24 mouse cellular contexts compared by ENCODE assay signal in genomic region chr5:17141555-17141954, GRCm38 (mm10).
DNase-seq lines count a peak whose midpoint lies in the region; ATAC-seq and TF ChIP-seq lines count a peak whose summit lies in the region.
"Had no signal": no experiment of that assay in that cellular context is flagged by ENCODE, and none has a peak within 500 bp of the region (broad histone marks: within the 10 kb centered on the region; RNA-seq: fewer than 3 reads in every experiment).

No protein-coding gene starts in this region.

- ATAC-seq in Patski: peak; percentile 51
- peak; percentile 96 for ATAC-seq in intestine, postnatal 0 days
- ATAC-seq in kidney, embryonic 14.5 days (ENCODE audit: low FRiP score, low TSS enrichment): peak; percentile 64; the same call in 1 of the 2 replicates
- ATAC-seq in CD4-positive, CD25-positive, alpha-beta regulatory T cell, adult 4 months: no peak
- ATAC-seq: forebrain, postnatal 0 days had no signal

- no peak overlapping the region for H3K4me2 ChIP-seq in intestine, postnatal 0 days (replicated peaks; ENCODE audit: low read depth)
- H3K4me2 ChIP-seq in kidney, embryonic 14.5 days (replicated peaks; ENCODE audit: low read depth, low read length): no peak overlapping the region
- H3K4me2 ChIP-seq: heart, embryonic 13.5 days; hindbrain, embryonic 12.5 days; midbrain, embryonic 12.5 days had no signal

- H3K36me3 ChIP-seq in intestine, postnatal 0 days (ENCODE audit: control insufficient read depth, insufficient read depth): no peaks in the 10 kb centered on the region
- no peaks in the 10 kb centered on the region for H3K36me3 ChIP-seq in kidney, embryonic 14.5 days (ENCODE audit: control insufficient read depth, insufficient read depth, low read length)
- H3K36me3 ChIP-seq: forebrain, embryonic 10.5 days; G1E; heart, embryonic 13.5 days; hindbrain, embryonic 12.5 days; midbrain, embryonic 12.5 days had no signal

- no peaks in the 10 kb centered on the region for H3K27me3 ChIP-seq in Patski
- no peaks in the 10 kb centered on the region for H3K27me3 ChIP-seq in intestine, postnatal 0 days (replicated peaks; ENCODE audit: control insufficient read depth, insufficient read depth, low read length)
- no peaks in the 10 kb centered on the region for H3K27me3 ChIP-seq in kidney, embryonic 14.5 days (ENCODE audit: control insufficient read depth, insufficient read depth, low read length)
- H3K27me3 ChIP-seq: CH12.LX; heart, embryonic 13.5 days; hindbrain, embryonic 12.5 days; midbrain, embryonic 12.5 days had no signal

- TF ChIP-seq CTCF in Patski (IDR thresholded peaks at IDR 0.05): no peak
- no peak for TF ChIP-seq CTCF in intestine, postnatal 0 days (IDR thresholded peaks at IDR 0.05; ENCODE audit: low read depth)

- CTCF ChIA-PET in Patski (lab: Charles Lee): interaction anchor here (1.5 kb wide), 1 partner anchor 155 kb away, joined by 3 read pairs; no protein-coding TSS in a partner anchor

- POLR2A ChIA-PET in Patski (lab: Charles Lee): no interaction called here

- no peak overlapping the region for H3K9ac ChIP-seq in intestine, postnatal 0 days (ENCODE audit: low read depth, low read length)
- no peak overlapping the region for H3K9ac ChIP-seq in kidney, embryonic 14.5 days (ENCODE audit: low read depth, low read length)
- H3K9ac ChIP-seq: forebrain, postnatal 0 days; heart, embryonic 13.5 days; hindbrain, embryonic 12.5 days; midbrain, embryonic 12.5 days had no signal

- H3K4me1 ChIP-seq in intestine, postnatal 0 days (replicated peaks; ENCODE audit: control insufficient read depth, insufficient read depth, low read length): no peaks in the 10 kb centered on the region
- H3K4me1 ChIP-seq in kidney, embryonic 14.5 days (ENCODE audit: control insufficient read depth, insufficient read depth, low read length): no peaks in the 10 kb centered on the region
- H3K4me1 ChIP-seq: forebrain, embryonic 10.5 days; heart, embryonic 13.5 days; hindbrain, embryonic 12.5 days; midbrain, embryonic 12.5 days had no signal

- no peak overlapping the region for H3K27ac ChIP-seq in intestine, postnatal 0 days (ENCODE audit: low read depth, low read length)
- H3K27ac ChIP-seq in kidney, embryonic 14.5 days (ENCODE audit: low read depth, low read length): no peak overlapping the region
- H3K27ac ChIP-seq: forebrain, embryonic 10.5 days; heart, adult 2 months; heart, embryonic 13.5 days; hindbrain, embryonic 12.5 days; layer of hippocampus, adult 2 months; midbrain, embryonic 12.5 days had no signal

- H3K4me3 ChIP-seq in intestine, postnatal 0 days (ENCODE audit: low read depth, low read length): no peak overlapping the region
- H3K4me3 ChIP-seq in kidney, embryonic 14.5 days (ENCODE audit: low read length): no peak overlapping the region
- H3K4me3 ChIP-seq: forebrain, embryonic 10.5 days; heart, adult 2 months; heart, embryonic 13.5 days; hindbrain, embryonic 12.5 days; layer of hippocampus, adult 2 months; midbrain, embryonic 12.5 days had no signal

- peak; percentile 24 for DNase-seq in Patski (ENCODE audit: low read depth, low spot score)
- peak; percentile 45 to 68 for DNase-seq in kidney, postnatal 25 days
- DNase-seq in urinary bladder, adult 2 months (ENCODE audit: low spot score): no peak
- no peak for DNase-seq in heart, postnatal 25 days (ENCODE audit: low spot score)
- no peak for DNase-seq in urinary bladder, postnatal 36 days (ENCODE audit: low spot score in 2 of 2)
- DNase-seq: adrenal gland, adult 8-10 months; cerebellum, adult 11-12 months; cerebellum, postnatal 14 days; forebrain, postnatal 0 days; gastrocnemius, postnatal 36 days; heart, adult 2 months; heart, postnatal 14 days; lung, adult 2 months; thymus, postnatal 25 days had no signal

- in situ Hi-C loops in Patski (cut with MboI; ENCODE audit: low pct_unique_long_range_greater_than_20kb): no loop called here

- intact Hi-C loops in heart, postnatal 25 days (cut with DNase I): no loop called here

- no peaks in the 10 kb centered on the region for H3K9me3 ChIP-seq in intestine, postnatal 0 days (ENCODE audit: control insufficient read depth)
- H3K9me3 ChIP-seq in kidney, embryonic 14.5 days (ENCODE audit: control insufficient read depth, low read length): no peaks in the 10 kb centered on the region
- H3K9me3 ChIP-seq: forebrain, embryonic 10.5 days; G1E; heart, embryonic 13.5 days; hindbrain, embryonic 12.5 days; midbrain, embryonic 12.5 days had no signal

Comparison
In these comparisons a context has a peak if more than half of its experiments do, and no peak if none do; other contexts are left out.
1. DNase-seq: peak in Patski (single experiment) and kidney, postnatal 25 days (2 of 2); none in urinary bladder, adult 2 months (single experiment), heart, postnatal 25 days (single experiment) and urinary bladder, postnatal 36 days (0 of 2).